Mouse (Mus musculus): ENCODE results near the gene H1fx. TPM values are rescaled to one million over a fixed set of nuclear protein-coding genes. Genes with fewer than 3 reads are reported as not detected.
A peak's percentile ranks its signal among the peaks of the same experiment; 100 is the strongest.
"Not testable (repeated sequence)": the region's sequence is repeated elsewhere in the genome, so short reads cannot be mapped to it uniquely, and the experiment has no call there.

The H1fx gene
- 31.1 and 43.6 TPM in 2 replicates for polyA plus RNA-seq (2015; fragmentation: Nextera tagmentation; extraction: Ambion mirVana)

DNA sequence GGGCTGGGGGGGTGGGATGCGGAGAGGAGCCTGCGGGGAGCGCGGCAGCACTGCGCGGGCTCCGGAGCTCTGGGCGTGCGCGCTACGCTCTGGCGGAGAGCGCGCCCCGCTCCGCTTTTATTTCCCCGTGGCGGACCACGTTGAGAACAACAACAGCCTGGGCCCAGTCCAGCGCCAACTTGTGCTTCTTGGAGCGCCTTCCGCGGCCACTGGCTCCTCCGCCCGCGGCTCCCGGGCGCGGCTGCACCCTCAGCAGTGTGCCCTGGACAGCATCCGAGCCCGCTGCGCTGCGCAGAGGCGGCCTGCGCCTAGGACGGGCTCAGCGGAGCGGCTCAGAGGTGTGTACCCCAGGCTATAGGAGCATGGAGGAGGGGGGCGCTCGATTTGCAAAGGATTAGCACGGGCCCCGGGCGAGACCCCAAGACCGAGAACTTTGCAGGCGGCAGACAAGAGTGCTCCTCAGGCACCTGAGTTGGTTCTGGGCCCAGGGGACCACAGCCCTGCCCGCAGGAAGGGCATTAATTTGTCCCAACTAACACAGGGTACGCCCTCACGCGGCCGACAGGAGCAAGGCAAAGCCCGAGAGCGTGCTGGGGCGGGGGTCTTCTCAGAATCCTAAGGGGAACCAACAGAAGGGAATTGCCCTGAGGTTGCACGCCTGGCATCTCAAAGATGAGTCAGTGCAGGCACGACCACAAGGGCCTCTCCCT is at the start of gene H1fx:
H1fx (minus strand) TSS at position 91 of the 710 bp plus-strand sequence.
- H3K4me2 ChIP-seq: peak within 1 kb of the TSS; percentile 81
- H3K36me3 ChIP-seq: peaks cover 28% of the 10 kb centered on the region
- H3K9me3 ChIP-seq: no peaks in the 10 kb centered on the region
- peak within 1 kb of the TSS; percentile 99 for H3K4me3 ChIP-seq
- under 1% methylated on average over 52 of the region's 55 CpGs for WGBS
- H3K27me3 ChIP-seq: no peaks in the 10 kb centered on the region
- ATAC-seq (ENCODE audit: low read depth): peak; percentile 86
- H3K27ac ChIP-seq (replicated peaks): peak within 1 kb of the TSS; percentile 95
- peaks cover 24% of the 10 kb centered on the region for H3K4me1 ChIP-seq (replicated peaks)
- H3K9ac ChIP-seq: peak within 1 kb of the TSS; percentile 96

GRCm38 (mm10) chr6:88030432-88030831 is 49.0 kb upstream of the H1fx start:
- H3K4me3 ChIP-seq: no peak overlapping the region
- no peaks in the 10 kb centered on the region for H3K9me3 ChIP-seq
- ATAC-seq (ENCODE audit: low read depth): no peak
- H3K4me2 ChIP-seq: no peak overlapping the region
- no peaks in the 10 kb centered on the region for H3K27me3 ChIP-seq
- 90% methylated on average over 2 of the region's 2 CpGs for WGBS
- H3K36me3 ChIP-seq: peaks cover 13% of the 10 kb centered on the region
- H3K27ac ChIP-seq (replicated peaks): no peak overlapping the region
- H3K9ac ChIP-seq: no peak overlapping the region
- H3K4me1 ChIP-seq (replicated peaks): no peaks in the 10 kb centered on the region

DNA sequence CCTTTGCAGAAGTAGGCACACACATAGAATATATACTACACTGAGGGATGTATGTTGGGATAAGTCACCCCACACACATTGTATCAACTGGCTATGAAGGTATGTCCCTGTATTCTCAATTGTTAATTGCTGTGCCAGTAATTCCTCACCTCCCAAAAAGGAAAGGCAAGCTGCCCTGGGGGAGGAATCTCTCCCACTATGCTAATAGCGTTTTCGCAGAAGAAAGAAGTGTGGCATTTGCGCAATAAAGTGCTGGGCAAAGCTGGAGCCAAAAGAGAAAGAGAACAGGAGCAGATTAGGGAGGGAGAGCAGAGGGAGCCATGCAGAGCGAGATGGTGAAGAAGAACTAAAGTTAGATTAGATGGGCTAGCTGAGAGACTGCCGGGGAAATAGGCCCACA is 46.0 kb upstream of the H1fx start:
- no peaks in the 10 kb centered on the region for H3K4me1 ChIP-seq (replicated peaks)
- H3K9ac ChIP-seq: no peak overlapping the region
- H3K4me3 ChIP-seq: no peak overlapping the region
- 65% methylated on average over 5 of the region's 5 CpGs for WGBS
- peaks cover 28% of the 10 kb centered on the region for H3K36me3 ChIP-seq
- no peaks in the 10 kb centered on the region for H3K27me3 ChIP-seq
- no peak overlapping the region for H3K4me2 ChIP-seq
- no peak for ATAC-seq (ENCODE audit: low read depth)
- H3K9me3 ChIP-seq: no peaks in the 10 kb centered on the region
- H3K27ac ChIP-seq (replicated peaks): no peak overlapping the region

GRCm38 (mm10) chr6:88023316-88023890 is 42.0 kb upstream of the H1fx start:
- Histone ChIP-seq H3K9me3 (no peaks in the 10 kb centered on the region), H3K36me3 (peaks cover 24% of the 10 kb centered on the region; the same call in 1 of the 2 replicates), H3K27ac (replicated peaks) (no peak overlapping the region), H3K4me3 (no peak overlapping the region), H3K9ac (no peak overlapping the region), H3K4me1 (replicated peaks) (peaks cover 4% of the 10 kb centered on the region; the same call in 1 of the 2 replicates), H3K27me3 (no peaks in the 10 kb centered on the region), H3K4me2 (no peak overlapping the region)
- no peak for ATAC-seq (ENCODE audit: low read depth)
- 95% methylated on average over 10 of the region's 10 CpGs for WGBS

- WGBS: 80% methylated on average over 2 of the region's 2 CpGs
- H3K36me3 ChIP-seq: peaks cover 9% of the 10 kb centered on the region; the same call in 1 of the 2 replicates
These were observed 37.7 kb upstream of the H1fx start for GRCm38 (mm10) chr6:88019154-88019553.

DNA sequence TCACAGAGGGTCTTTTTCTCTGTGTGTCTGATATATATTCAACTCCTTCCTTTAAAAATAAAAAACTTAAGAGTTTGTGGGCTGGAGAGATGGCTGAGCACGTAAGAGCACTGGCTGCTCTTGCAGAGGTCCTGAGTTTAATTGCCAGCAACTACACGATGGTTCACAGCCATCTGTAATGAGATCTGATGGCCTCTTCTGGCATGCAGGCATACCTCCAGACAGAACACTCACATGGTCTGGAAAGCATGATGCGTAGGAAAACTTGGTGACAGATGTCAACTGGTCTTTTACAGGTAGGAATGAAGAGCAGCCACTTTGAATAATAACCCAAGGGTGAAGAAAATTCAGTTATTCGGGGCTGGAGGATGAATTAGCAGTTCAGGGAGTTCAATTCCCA is 36.4 kb upstream of the H1fx start:
- Histone ChIP-seq H3K4me1 (replicated peaks) (peaks cover 16% of the 10 kb centered on the region; the same call in 1 of the 2 replicates), H3K9me3 (no peaks in the 10 kb centered on the region), H3K4me2 (no peak overlapping the region), H3K4me3 (no peak overlapping the region), H3K9ac (no peak overlapping the region), H3K36me3 (peaks cover 10% of the 10 kb centered on the region; the same call in 1 of the 2 replicates), H3K27ac (replicated peaks) (no peak overlapping the region), H3K27me3 (no peaks in the 10 kb centered on the region)
- whole genome bisulfite sequencing: 75% methylated on average over 4 of the region's 4 CpGs
- no peak for ATAC-seq (ENCODE audit: low read depth)

More at GRCm38 (mm10) chr6:88019154-88019553, 37.7 kb upstream of the H1fx start:
- Histone ChIP-seq H3K4me1 (replicated peaks) (peaks cover 16% of the 10 kb centered on the region; the same call in 1 of the 2 replicates), H3K4me3 (no peak overlapping the region), H3K9ac (no peak overlapping the region), H3K4me2 (no peak overlapping the region), H3K9me3 (no peaks in the 10 kb centered on the region), H3K27ac (replicated peaks) (no peak overlapping the region), H3K27me3 (no peaks in the 10 kb centered on the region)
- ATAC-seq (ENCODE audit: low read depth): no peak

DNA sequence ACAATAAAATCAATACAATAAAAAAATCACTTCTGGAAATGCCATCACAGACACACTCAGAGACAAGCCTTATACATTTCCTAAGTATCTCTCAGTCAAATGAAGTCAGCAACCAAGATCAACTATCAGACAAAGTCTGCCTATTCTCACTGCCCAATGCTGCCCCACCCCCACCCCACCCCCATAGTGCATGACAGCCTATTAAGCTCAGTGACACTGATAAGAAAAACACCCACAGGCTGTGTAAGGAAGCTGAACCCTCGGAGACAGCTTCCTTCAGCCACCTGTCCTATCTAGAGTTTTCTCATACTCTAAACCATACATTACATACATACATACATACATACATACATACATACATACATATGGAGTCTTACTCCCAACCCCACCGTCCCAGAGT is 34.4 kb upstream of the H1fx start:
- WGBS: 97% methylated on average over 2 of the region's 2 CpGs
- H3K9me3 ChIP-seq: no peaks in the 10 kb centered on the region
- no peak for ATAC-seq (ENCODE audit: low read depth)
- peaks cover 16% of the 10 kb centered on the region; the same call in 1 of the 2 replicates for H3K4me1 ChIP-seq (replicated peaks)
- no peak overlapping the region for H3K27ac ChIP-seq (replicated peaks)
- no peak overlapping the region for H3K9ac ChIP-seq
- H3K27me3 ChIP-seq: no peaks in the 10 kb centered on the region
- no peak overlapping the region for H3K4me2 ChIP-seq
- H3K36me3 ChIP-seq: peaks cover 22% of the 10 kb centered on the region
- H3K4me3 ChIP-seq: no peak overlapping the region

GRCm38 (mm10) chr6:88013456-88013855 is 32.0 kb upstream of the H1fx start:
- no peak overlapping the region for H3K4me3 ChIP-seq
- no peak for ATAC-seq (ENCODE audit: low read depth)
- 90% methylated on average over 4 of the region's 4 CpGs for WGBS
- peaks cover 39% of the 10 kb centered on the region for H3K36me3 ChIP-seq
- H3K27me3 ChIP-seq: no peaks in the 10 kb centered on the region
- H3K4me2 ChIP-seq: no peak overlapping the region
- H3K9ac ChIP-seq: no peak overlapping the region
- H3K4me1 ChIP-seq (replicated peaks): peaks cover 13% of the 10 kb centered on the region; the same call in 1 of the 2 replicates
- no peaks in the 10 kb centered on the region for H3K9me3 ChIP-seq
- no peak overlapping the region for H3K27ac ChIP-seq (replicated peaks)

DNA sequence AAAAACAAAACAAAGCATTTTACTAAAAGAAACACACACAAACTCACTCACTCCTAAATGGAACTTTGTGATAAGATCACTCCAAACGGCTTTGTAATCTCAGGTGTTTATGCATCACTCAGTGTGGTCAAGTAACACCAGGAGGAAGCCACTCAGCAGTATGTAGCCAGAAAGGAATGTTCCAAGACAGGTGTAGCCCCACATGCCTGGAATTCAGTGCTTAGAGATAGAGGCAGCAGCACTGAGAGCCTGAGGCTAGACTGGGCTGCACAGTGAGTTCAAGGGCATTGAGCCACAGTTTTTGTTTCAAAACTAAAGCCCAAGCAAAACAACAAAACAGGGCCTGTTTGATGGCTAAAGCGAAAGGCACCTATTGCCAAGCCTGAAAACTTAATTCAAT is 31.2 kb upstream of the H1fx start:
- peaks cover 47% of the 10 kb centered on the region for H3K36me3 ChIP-seq
- H3K9me3 ChIP-seq: no peaks in the 10 kb centered on the region
- no peak overlapping the region for H3K27ac ChIP-seq (replicated peaks)
- H3K27me3 ChIP-seq: no peaks in the 10 kb centered on the region
- H3K4me2 ChIP-seq: no peak overlapping the region
- 0 out of 2 replicates have a peak, but pooled peaks cover 4% of the 10 kb centered on the region for H3K4me1 ChIP-seq (replicated peaks)
- no peak overlapping the region for H3K9ac ChIP-seq
- no peak overlapping the region for H3K4me3 ChIP-seq
- no peak for ATAC-seq (ENCODE audit: low read depth)
- 86% methylated on average over 2 of the region's 2 CpGs for WGBS

- ATAC-seq (ENCODE audit: low read depth); H3K27me3 ChIP-seq; H3K4me2 ChIP-seq; H3K9ac ChIP-seq; H3K9me3 ChIP-seq; H3K4me3 ChIP-seq; H3K4me1 ChIP-seq (replicated peaks); H3K27ac ChIP-seq (replicated peaks): not testable (repeated sequence)
- peaks cover 62% of the 10 kb centered on the region for H3K36me3 ChIP-seq
- WGBS: 67% methylated on average over 1 of the region's 1 CpGs
These were observed 29.7 kb upstream of the H1fx start for GRCm38 (mm10) chr6:88011106-88011505.

DNA sequence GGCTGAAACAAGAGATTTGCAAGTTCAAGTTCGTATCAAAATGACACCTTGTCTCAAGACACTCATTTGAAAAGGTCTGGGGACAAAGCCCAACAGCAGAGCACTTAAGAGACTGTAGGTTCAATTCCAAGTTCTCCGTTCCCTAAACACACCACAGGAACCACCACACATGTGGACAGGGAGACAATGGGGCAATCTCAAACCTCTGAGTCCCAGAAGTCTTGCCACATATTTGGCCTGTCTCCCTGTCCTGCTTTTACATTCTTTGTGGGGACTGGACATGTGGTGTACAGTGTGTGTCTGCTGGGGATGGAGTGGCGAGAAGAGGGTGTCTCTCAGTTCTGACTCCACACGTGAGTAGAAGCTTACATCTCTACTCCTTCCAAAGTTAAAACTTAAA is 27.8 kb upstream of the H1fx start:
- no peak overlapping the region for H3K4me3 ChIP-seq
- no peak overlapping the region for H3K9ac ChIP-seq
- ATAC-seq (ENCODE audit: low read depth): no peak
- peaks cover 73% of the 10 kb centered on the region for H3K36me3 ChIP-seq
- no peak overlapping the region for H3K27ac ChIP-seq (replicated peaks)
- no peaks in the 10 kb centered on the region for H3K9me3 ChIP-seq
- H3K4me1 ChIP-seq (replicated peaks): no peaks in the 10 kb centered on the region
- H3K27me3 ChIP-seq: no peaks in the 10 kb centered on the region
- H3K4me2 ChIP-seq: no peak overlapping the region
- 92% methylated on average over 4 of the region's 4 CpGs for WGBS

- not testable (repeated sequence) for H3K4me3 ChIP-seq
These were observed 23.3 kb upstream of the H1fx start for GRCm38 (mm10) chr6:88004773-88005172.

More at GRCm38 (mm10) chr6:88004773-88005172, 23.3 kb upstream of the H1fx start:
- WGBS: 90% methylated on average over 14 of the region's 14 CpGs
- not testable (repeated sequence) for H3K27me3 ChIP-seq; H3K9me3 ChIP-seq; H3K9ac ChIP-seq; H3K27ac ChIP-seq (replicated peaks); H3K4me1 ChIP-seq (replicated peaks); H3K4me2 ChIP-seq; ATAC-seq (ENCODE audit: low read depth)
- H3K36me3 ChIP-seq: peaks cover 91% of the 10 kb centered on the region
